Mouse (Mus musculus) cerebellum, adult 2 months (tissue): Measurements from ENCODE around the gene Syf2.
A peak's percentile ranks its signal among the peaks of the same experiment; 100 is the strongest.

Experiments
- CTCF ChIP-seq: fragments of 200-500 bp; IDR thresholded peaks from 2 replicates; pipeline ENCODE4 v1.5.1; 2011; ENCODE audit warnings: low read depth, mild to moderate bottlenecking, control low read depth, low read length, moderate library complexity, borderline replicate concordance; ENCODE audit not compliant: insufficient read depth
- POLR2A ChIP-seq: fragments of 200-500 bp; IDR thresholded peaks from 2 replicates; pipeline ENCODE4 v1.6.1; 2011; ENCODE audit warnings: low read length, control low read depth, borderline replicate concordance; ENCODE audit not compliant: insufficient read depth

DNA sequence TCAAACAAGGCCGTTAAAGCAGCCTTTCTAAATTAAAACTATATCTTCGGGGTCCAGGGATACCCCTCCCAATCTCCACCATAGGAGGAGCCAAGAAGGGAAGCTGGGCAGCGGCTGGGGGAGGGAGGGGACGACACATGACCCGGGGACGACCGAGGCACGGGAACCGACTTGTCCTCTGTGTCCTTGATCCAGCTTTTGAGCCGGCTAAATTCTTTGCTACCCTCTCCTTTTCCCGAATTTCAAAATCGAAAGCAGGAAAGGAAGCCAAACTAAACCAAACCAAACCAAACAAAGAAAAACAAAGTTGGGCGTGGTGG lies 7.8 kb upstream of the Syf2 start:
- TF ChIP-seq POLR2A (0 out of 2 replicates have a peak, but pooled peaks have one; percentile 21), CTCF (no peak)
